ENCODE assay signal across 9 mouse cellular contexts in the genomic region with DNA sequence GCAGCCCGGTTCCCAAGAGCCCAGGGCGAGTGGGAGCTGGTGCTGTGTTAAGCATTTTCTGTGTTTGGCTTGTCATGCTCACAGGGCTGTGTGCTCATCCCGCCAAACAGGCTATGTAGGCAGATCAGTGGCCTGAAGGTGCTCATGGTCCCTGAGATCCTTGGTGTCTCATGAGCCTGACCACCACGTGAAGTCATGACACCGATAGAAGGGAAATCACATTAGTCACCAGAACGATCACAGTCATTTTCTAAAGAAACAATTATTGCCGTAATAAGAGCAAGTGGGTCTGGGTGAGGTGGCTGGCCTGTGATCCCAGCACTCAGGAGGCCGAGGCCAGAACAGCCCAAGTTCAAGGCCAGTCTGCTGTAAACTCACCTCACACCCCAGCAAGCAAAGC. TPM values are rescaled to one million over a fixed set of nuclear protein-coding genes. Genes with fewer than 3 reads are reported as not detected.
A peak's percentile ranks its signal among the peaks of the same experiment; 100 is the strongest.
DNase-seq lines count a peak whose midpoint lies in the region; ATAC-seq and TF ChIP-seq lines count a peak whose summit lies in the region.
"Had no signal": no experiment of that assay in that cellular context is flagged by ENCODE, and none has a peak within 500 bp of the region (broad histone marks: within the 10 kb centered on the region; RNA-seq: fewer than 3 reads in every experiment).

No protein-coding gene starts in this region.

- 64% methylated on average over 8 of the region's 8 CpGs for WGBS in heart, embryonic 10.5 days
- WGBS in midbrain, embryonic 10.5 days: 63% methylated on average over 8 of the region's 8 CpGs
- 60% methylated on average over 8 of the region's 8 CpGs for WGBS in midbrain, embryonic 14.5 days
- 60% methylated on average over 8 of the region's 8 CpGs for WGBS in limb, embryonic 13.5 days
- WGBS in stomach, postnatal 0 days: 30% methylated on average over 8 of the region's 8 CpGs

- no peak overlapping the region for H3K4me2 ChIP-seq in midbrain, embryonic 14.5 days (ENCODE audit: low read length)
- no peak overlapping the region for H3K4me2 ChIP-seq in limb, embryonic 13.5 days (replicated peaks)
- H3K4me2 ChIP-seq in stomach, postnatal 0 days (replicated peaks; ENCODE audit: low read depth): no peak overlapping the region

- no peak overlapping the region for H3K9ac ChIP-seq in midbrain, embryonic 14.5 days (replicated peaks; ENCODE audit: low read length)
- H3K9ac ChIP-seq in limb, embryonic 13.5 days: no peak overlapping the region
- H3K9ac ChIP-seq in stomach, postnatal 0 days (ENCODE audit: low read length): no peak overlapping the region

- H3K4me1 ChIP-seq in heart, embryonic 10.5 days: peaks cover 71% of the 10 kb centered on the region
- H3K4me1 ChIP-seq in midbrain, embryonic 10.5 days: peaks cover 34% of the 10 kb centered on the region
- peaks cover 11% of the 10 kb centered on the region for H3K4me1 ChIP-seq in midbrain, embryonic 14.5 days (ENCODE audit: control insufficient read depth, insufficient read depth, low read length)
- peaks cover 46% of the 10 kb centered on the region for H3K4me1 ChIP-seq in limb, embryonic 13.5 days
- H3K4me1 ChIP-seq in stomach, postnatal 0 days (replicated peaks; ENCODE audit: control insufficient read depth, insufficient read depth): peaks cover 18% of the 10 kb centered on the region

- intact Hi-C loops in heart, postnatal 25 days (cut with DNase I): no loop called here

- TF ChIP-seq EP300 in stomach, postnatal 0 days (optimal IDR thresholded peaks at IDR 0.05): no peak

- H3K36me3 ChIP-seq in heart, embryonic 10.5 days: peaks cover 42% of the 10 kb centered on the region
- H3K36me3 ChIP-seq in midbrain, embryonic 10.5 days: peaks cover 25% of the 10 kb centered on the region
- peaks cover 24% of the 10 kb centered on the region; the same call in 1 of the 2 replicates for H3K36me3 ChIP-seq in midbrain, embryonic 14.5 days (ENCODE audit: control insufficient read depth, insufficient read depth, low read length)
- peaks cover 39% of the 10 kb centered on the region for H3K36me3 ChIP-seq in limb, embryonic 13.5 days
- peaks cover 8% of the 10 kb centered on the region for H3K36me3 ChIP-seq in stomach, postnatal 0 days (ENCODE audit: control insufficient read depth, insufficient read depth, low read length)

- DNase-seq in heart, embryonic 10.5 days (ENCODE audit: low spot score): no peak
- no peak for DNase-seq in heart, postnatal 25 days (ENCODE audit: low spot score)
- DNase-seq in midbrain, embryonic 10.5 days (ENCODE audit: low spot score): no peak
- DNase-seq in midbrain, embryonic 14.5 days: no peak
- no peak for DNase-seq in stomach, postnatal 0 days (ENCODE audit: low spot score)
- no peak for DNase-seq in left cerebral cortex, adult 11 months (ENCODE audit: low spot score)
- DNase-seq in layer of hippocampus, adult 9-11 months: no peak
- DNase-seq: right cerebral cortex, postnatal 4 days had no signal

- H3K27me3 ChIP-seq in heart, embryonic 10.5 days (ENCODE audit: insufficient read depth, poor library complexity, severe bottlenecking): no peaks in the 10 kb centered on the region
- no peaks in the 10 kb centered on the region for H3K27me3 ChIP-seq in midbrain, embryonic 10.5 days (ENCODE audit: low read depth, poor library complexity, severe bottlenecking)
- no peaks in the 10 kb centered on the region for H3K27me3 ChIP-seq in midbrain, embryonic 14.5 days (ENCODE audit: control insufficient read depth, insufficient read depth, low read length)
- no peaks in the 10 kb centered on the region for H3K27me3 ChIP-seq in limb, embryonic 13.5 days
- no peaks in the 10 kb centered on the region for H3K27me3 ChIP-seq in stomach, postnatal 0 days (ENCODE audit: control insufficient read depth, insufficient read depth, low read length)

- no peak for TF ChIP-seq CTCF in stomach, postnatal 0 days (IDR thresholded peaks at IDR 0.05; ENCODE audit: low read depth)

- peak overlapping the region; percentile 90 for H3K27ac ChIP-seq in heart, embryonic 10.5 days
- peak overlapping the region; percentile 81 for H3K27ac ChIP-seq in midbrain, embryonic 10.5 days (replicated peaks)
- no peak overlapping the region for H3K27ac ChIP-seq in midbrain, embryonic 14.5 days (replicated peaks; ENCODE audit: low read depth, low read length)
- H3K27ac ChIP-seq in limb, embryonic 13.5 days: 0 out of 2 replicates have a peak overlapping the region, but pooled peaks have one; percentile 56
- H3K27ac ChIP-seq in stomach, postnatal 0 days (replicated peaks): peak overlapping the region; percentile 95

- ATAC-seq in midbrain, embryonic 14.5 days (ENCODE audit: low FRiP score, low TSS enrichment): no peak
- no peak for ATAC-seq in limb, embryonic 13.5 days (ENCODE audit: low FRiP score, low read depth)
- no peak for ATAC-seq in stomach, postnatal 0 days (ENCODE audit: low FRiP score, low TSS enrichment)

- no peak overlapping the region for H3K4me3 ChIP-seq in heart, embryonic 10.5 days
- H3K4me3 ChIP-seq in midbrain, embryonic 10.5 days: no peak overlapping the region
- H3K4me3 ChIP-seq in midbrain, embryonic 14.5 days (replicated peaks; ENCODE audit: low read depth, low read length): no peak overlapping the region
- H3K4me3 ChIP-seq in limb, embryonic 13.5 days: no peak overlapping the region
- H3K4me3 ChIP-seq in stomach, postnatal 0 days (ENCODE audit: low read depth, low read length): no peak overlapping the region

- no peaks in the 10 kb centered on the region for H3K9me3 ChIP-seq in heart, embryonic 10.5 days
- H3K9me3 ChIP-seq in midbrain, embryonic 10.5 days (replicated peaks): no peaks in the 10 kb centered on the region
- no peaks in the 10 kb centered on the region for H3K9me3 ChIP-seq in midbrain, embryonic 14.5 days (ENCODE audit: control insufficient read depth, low read length)
- H3K9me3 ChIP-seq in limb, embryonic 13.5 days: no peaks in the 10 kb centered on the region
- H3K9me3 ChIP-seq in stomach, postnatal 0 days (ENCODE audit: control insufficient read depth, low read length): no peaks in the 10 kb centered on the region

RNA-seq across cellular contexts. Expression of a gene that starts 31.5 kb away (rescaled TPM):
- 47.1 and 55.5 TPM in 2 replicates for polyA plus RNA-seq in heart, embryonic 10.5 days (2016; fragmentation: Nextera tagmentation; extraction: Ambion mirVana)
- 10 to 100 TPM; 23.8 to 31.9 TPM for total RNA-seq in heart, postnatal 25 days (2021)
- polyA plus RNA-seq in midbrain, embryonic 10.5 days (2016; fragmentation: Nextera tagmentation; extraction: Ambion mirVana): 23.5 and 25.5 TPM in 2 replicates
- polyA plus RNA-seq in midbrain, embryonic 14.5 days (2014; fragmentation: Nextera tagmentation; extraction: Ambion mirVana): 13.6 and 19.8 TPM in 2 replicates
- 48.5 and 55.8 TPM in 2 replicates for polyA plus RNA-seq in limb, embryonic 13.5 days (2015; fragmentation: Nextera tagmentation; extraction: Ambion mirVana)
- polyA plus RNA-seq in stomach, postnatal 0 days (2015; fragmentation: Nextera tagmentation; extraction: Ambion mirVana): 90.7 and 101 TPM in 2 replicates

RNA-seq across cellular contexts. Expression of a gene that starts 53.9 kb away (rescaled TPM):
- polyA plus RNA-seq in heart, embryonic 10.5 days (2016; fragmentation: Nextera tagmentation; extraction: Ambion mirVana): 121 and 170 TPM in 2 replicates
- 10 to 100 TPM; 54.8 to 58.8 TPM for total RNA-seq in heart, postnatal 25 days (2021)
- 144 and 172 TPM in 2 replicates for polyA plus RNA-seq in midbrain, embryonic 10.5 days (2016; fragmentation: Nextera tagmentation; extraction: Ambion mirVana)
- 105 and 110 TPM in 2 replicates for polyA plus RNA-seq in midbrain, embryonic 14.5 days (2014; fragmentation: Nextera tagmentation; extraction: Ambion mirVana)
- polyA plus RNA-seq in limb, embryonic 13.5 days (2015; fragmentation: Nextera tagmentation; extraction: Ambion mirVana): 159 and 175 TPM in 2 replicates
- polyA plus RNA-seq in stomach, postnatal 0 days (2015; fragmentation: Nextera tagmentation; extraction: Ambion mirVana): 141 and 157 TPM in 2 replicates

RNA-seq across cellular contexts. Expression of a gene that starts 54.0 kb away (rescaled TPM):
- 7.6 and 8.6 TPM in 2 replicates for polyA plus RNA-seq in heart, embryonic 10.5 days (2016; fragmentation: Nextera tagmentation; extraction: Ambion mirVana)
- 10 to 100 TPM; 12.4 to 16.4 TPM for total RNA-seq in heart, postnatal 25 days (2021)
- 9.8 and 12.9 TPM in 2 replicates for polyA plus RNA-seq in midbrain, embryonic 10.5 days (2016; fragmentation: Nextera tagmentation; extraction: Ambion mirVana)
- 19.8 and 20.2 TPM in 2 replicates for polyA plus RNA-seq in midbrain, embryonic 14.5 days (2014; fragmentation: Nextera tagmentation; extraction: Ambion mirVana)
- 13.9 and 14.1 TPM in 2 replicates for polyA plus RNA-seq in limb, embryonic 13.5 days (2015; fragmentation: Nextera tagmentation; extraction: Ambion mirVana)
- 5.3 and 5.5 TPM in 2 replicates for polyA plus RNA-seq in stomach, postnatal 0 days (2015; fragmentation: Nextera tagmentation; extraction: Ambion mirVana)
